Mouse (Mus musculus) midbrain, postnatal 0 days (tissue): ENCODE data around the gene Nt5dc2. TPM values are rescaled to one million over a fixed set of nuclear protein-coding genes. Genes with fewer than 3 reads are reported as not detected.

Experiments
- ATAC-seq: fragments of 200-750 bp; cut with Nextera tagmentation; 2 replicates; pipeline ENCODE4 v1.8.0; 2017; ENCODE audit warnings: moderate number of reproducible peaks, mild to moderate bottlenecking, moderate TSS enrichment, moderate library complexity; ENCODE audit not compliant: low FRiP score
- DNase-seq: peaks from one replicate; pipeline ENCODE4 v3.0.0-alpha.2; 2015; ENCODE audit warnings: low spot score
- H3K27ac ChIP-seq: fragments of 300-500 bp; sonication (generic); 2 replicates; pipeline ENCODE4 v1.5.1; 2014; ENCODE audit warnings: low read depth, mild to moderate bottlenecking, low read length, mixed read lengths
- H3K27me3 ChIP-seq: fragments of 300-500 bp; sonication (generic); 2 replicates; pipeline ENCODE4 v1.6.1; 2014; ENCODE audit warnings: low read length, control low read depth, mixed read lengths; ENCODE audit not compliant: insufficient read depth
- H3K36me3 ChIP-seq: fragments of 300-500 bp; sonication (generic); 2 replicates; pipeline ENCODE4 v1.6.1; 2014; ENCODE audit warnings: low read length, control low read depth, mixed read lengths; ENCODE audit not compliant: insufficient read depth
- H3K4me1 ChIP-seq: fragments of 300-500 bp; sonication (generic); 2 replicates; pipeline ENCODE4 v1.6.1; 2014; ENCODE audit warnings: mild to moderate bottlenecking, control low read depth, antibody characterized with exemption, low read length, mixed read lengths; ENCODE audit not compliant: insufficient read depth
- H3K4me2 ChIP-seq: fragments of 300-500 bp; sonication (generic); 2 replicates; pipeline ENCODE4 v1.6.1; 2014; ENCODE audit warnings: low read depth, mild to moderate bottlenecking, low read length, mixed read lengths; ENCODE audit not compliant: poor library complexity, severe bottlenecking
- H3K4me3 ChIP-seq: fragments of 300-500 bp; sonication (generic); 2 replicates; pipeline ENCODE4 v1.5.1; 2014; ENCODE audit warnings: low read depth, mild to moderate bottlenecking, low read length, moderate library complexity
- H3K9ac ChIP-seq: fragments of 300-500 bp; sonication (generic); replicated peaks from 2 replicates; pipeline ENCODE4 v1.6.1; 2014; ENCODE audit warnings: mild to moderate bottlenecking, low read length, moderate library complexity, mixed read lengths; ENCODE audit not compliant: poor library complexity, severe bottlenecking
- H3K9me3 ChIP-seq: fragments of 300-500 bp; sonication (generic); 2 replicates; pipeline ENCODE4 v1.6.1; 2016; ENCODE audit warnings: low read length, control low read depth
- CTCF ChIP-seq: IDR thresholded peaks from 2 replicates; pipeline ENCODE4 v1.5.1; 2016; ENCODE audit warnings: antibody characterized with exemption, mild to moderate bottlenecking
- WGBS: fragments of 180-500 bp; shearing (Covaris S2); extraction: QIAGEN DNeasy Blood & Tissue Kit; methylation state at CpG from one replicate; pipeline ENCODE4 v1.1.7; 2014; 5-methylcytosine and 5-hydroxymethylcytosine counted together
- polyA plus RNA-seq: library from polyadenylated mRNA; unstranded; fragments of >200 nt; fragmentation: Nextera tagmentation; extraction: Ambion mirVana; gene quantifications from 2 replicates; pipeline ENCODE4 v1.2.1, GENCODE M21; 2015
- total RNA-seq: library from RNA; depleted of rRNA; stranded (reverse); fragments of >200 nt; gene quantifications from 2 replicates; pipeline ENCODE4 v1.2.3, GENCODE M21; 2014

Nt5dc2 gene
- total and polyA plus RNA-seq, 2 experiments from 2014 or later = 132 to 171 TPM

- TF ChIP-seq CTCF = no peak
- 91% methylated on average over 3 of the region's 3 CpGs for WGBS
- H3K36me3 ChIP-seq = peaks cover 42% of the 10 kb centered on the region
These were observed 20.2 kb upstream of the Nt5dc2 start for GRCm38 (mm10) chr14:31110613-31111012.

GRCm38 (mm10) chr14:31112187-31112586 is 18.7 kb upstream of the Nt5dc2 start:
- no peak overlapping the region for H3K27ac ChIP-seq
- 85% methylated on average over 5 of the region's 5 CpGs for WGBS
- no peaks in the 10 kb centered on the region for H3K4me1 ChIP-seq
- ATAC-seq = no peak
- H3K4me2 ChIP-seq = no peak overlapping the region
- TF ChIP-seq CTCF = no peak
- no peaks in the 10 kb centered on the region for H3K27me3 ChIP-seq
- no peaks in the 10 kb centered on the region for H3K9me3 ChIP-seq
- peaks cover 38% of the 10 kb centered on the region for H3K36me3 ChIP-seq
- DNase-seq = no peak
- H3K4me3 ChIP-seq = no peak overlapping the region
- no peak overlapping the region for H3K9ac ChIP-seq

More at GRCm38 (mm10) chr14:31110613-31111012, 20.2 kb upstream of the Nt5dc2 start:
- DNase-seq (no peak), ATAC-seq (no peak)
- H3K27ac ChIP-seq = no peak overlapping the region
- H3K4me2 ChIP-seq = no peak overlapping the region
- H3K27me3 ChIP-seq = no peaks in the 10 kb centered on the region
- H3K4me3 ChIP-seq = no peak overlapping the region
- H3K4me1 ChIP-seq = no peaks in the 10 kb centered on the region
- no peak overlapping the region for H3K9ac ChIP-seq
- H3K9me3 ChIP-seq = no peaks in the 10 kb centered on the region

DNA sequence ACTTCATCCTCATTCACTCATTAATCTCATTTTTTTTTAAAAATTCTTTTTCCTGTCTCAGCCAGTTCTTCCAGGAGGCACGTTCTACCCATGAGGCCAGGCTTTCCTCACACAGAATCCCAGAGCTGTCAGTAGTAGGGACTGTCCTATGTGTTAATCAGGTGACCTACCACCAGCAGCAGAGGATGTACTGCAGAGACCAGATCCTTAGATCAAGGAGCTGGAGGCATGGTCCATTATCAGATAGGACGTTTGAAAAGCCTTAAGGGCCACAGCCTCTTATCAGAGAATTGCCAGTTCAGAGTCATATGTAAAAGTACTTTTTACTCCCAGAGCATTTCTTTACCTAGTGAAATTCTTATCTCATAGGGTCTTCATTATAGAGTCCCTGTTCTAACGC is 16.8 kb upstream of the Nt5dc2 start:
- Histone ChIP-seq H3K27ac (no peak overlapping the region), H3K9me3 (no peaks in the 10 kb centered on the region), H3K4me2 (no peak overlapping the region), H3K9ac (no peak overlapping the region), H3K27me3 (no peaks in the 10 kb centered on the region), H3K36me3 (peaks cover 45% of the 10 kb centered on the region), H3K4me3 (no peak overlapping the region), H3K4me1 (no peaks in the 10 kb centered on the region)
- ATAC-seq = no peak
- 83% methylated on average over 3 of the region's 3 CpGs for WGBS
- no peak for DNase-seq
- TF ChIP-seq CTCF = no peak

- TF ChIP-seq CTCF = no peak
- ATAC-seq (no peak), DNase-seq (no peak)
- no peak overlapping the region for H3K9ac ChIP-seq
- H3K27me3 ChIP-seq = no peaks in the 10 kb centered on the region
- 68% methylated on average over 2 of the region's 2 CpGs for WGBS
- H3K4me1 ChIP-seq = no peaks in the 10 kb centered on the region
- H3K36me3 ChIP-seq = peaks cover 35% of the 10 kb centered on the region
- no peak overlapping the region for H3K4me3 ChIP-seq
- H3K4me2 ChIP-seq = no peak overlapping the region
- H3K27ac ChIP-seq = no peak overlapping the region
- H3K9me3 ChIP-seq = no peaks in the 10 kb centered on the region
These were observed 15.3 kb upstream of the Nt5dc2 start for GRCm38 (mm10) chr14:31115522-31115921.

- DNase-seq (no peak), ATAC-seq (no peak)
- Histone ChIP-seq H3K4me3 (no peak overlapping the region), H3K4me2 (no peak overlapping the region), H3K27me3 (no peaks in the 10 kb centered on the region), H3K36me3 (no peaks in the 10 kb centered on the region), H3K9ac (no peak overlapping the region), H3K27ac (0 out of 2 replicates have a peak overlapping the region, but pooled peaks have one; percentile 18), H3K4me1 (peaks cover 6% of the 10 kb centered on the region; the same call in 1 of the 2 replicates), H3K9me3 (no peaks in the 10 kb centered on the region)
- 77% methylated on average over 9 of the region's 9 CpGs for WGBS
- TF ChIP-seq CTCF = no peak
These were observed 5.5 kb upstream of the Nt5dc2 start for GRCm38 (mm10) chr14:31125106-31126075.

- Histone ChIP-seq H3K4me3 (no peak overlapping the region), H3K27me3 (no peaks in the 10 kb centered on the region), H3K9ac (no peak overlapping the region), H3K9me3 (no peaks in the 10 kb centered on the region), H3K4me2 (no peak overlapping the region), H3K27ac (no peak overlapping the region), H3K36me3 (no peaks in the 10 kb centered on the region), H3K4me1 (peaks cover 8% of the 10 kb centered on the region; the same call in 1 of the 2 replicates)
- 90% methylated on average over 8 of the region's 8 CpGs for WGBS
- DNase-seq = no peak
- TF ChIP-seq CTCF = no peak
- ATAC-seq = no peak
These were observed 4.0 kb upstream of the Nt5dc2 start for GRCm38 (mm10) chr14:31126826-31127225.
